ENCODE assay signal across 8 mouse cellular contexts in the genomic region with DNA sequence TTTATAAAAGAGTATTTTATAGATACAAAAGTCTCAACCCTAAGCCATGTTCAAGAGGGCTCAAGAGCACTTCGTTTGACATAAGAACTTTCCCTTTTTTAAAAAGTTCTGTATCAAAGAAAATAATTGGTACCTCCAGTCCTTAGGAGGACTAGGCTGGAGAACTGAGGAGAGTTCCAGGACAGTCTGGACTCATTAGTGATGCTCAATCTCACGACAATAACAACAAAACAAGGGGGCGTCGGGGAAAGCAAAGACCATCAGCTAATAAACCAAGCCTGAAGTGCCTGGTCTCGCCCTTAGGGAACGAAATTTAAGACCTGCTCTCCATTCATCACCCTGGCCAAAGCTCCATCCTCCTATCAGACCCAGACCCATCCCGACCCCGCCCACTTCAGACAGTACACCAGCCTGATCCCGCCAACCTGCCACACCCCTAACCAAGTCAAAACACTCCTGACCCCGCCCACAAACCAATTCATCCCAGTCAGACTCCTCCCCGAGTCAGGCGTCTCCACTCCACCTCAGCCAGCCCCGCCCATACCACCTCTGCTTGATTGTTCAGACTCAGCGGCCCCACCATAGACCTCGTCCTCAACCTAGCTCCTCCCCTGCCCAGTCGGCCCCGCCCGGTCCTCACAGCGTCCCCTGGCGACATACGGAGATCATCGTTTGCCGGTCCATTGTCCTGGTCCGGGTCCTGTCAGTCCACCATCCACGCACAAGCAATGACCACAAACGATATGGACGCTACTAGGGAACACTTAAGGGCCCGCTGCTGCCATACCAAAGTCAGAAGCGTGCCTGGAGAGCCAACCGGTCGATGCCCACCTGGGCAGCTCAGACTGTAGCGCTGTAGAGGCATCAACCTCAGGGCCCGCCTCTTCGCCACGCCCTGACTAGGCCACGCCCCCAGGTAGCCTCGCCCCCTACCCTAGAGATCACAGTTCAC. TPM values are rescaled to one million over a fixed set of nuclear protein-coding genes. Genes with fewer than 3 reads are reported as not detected.
DNase-seq lines count a peak whose midpoint lies in the region; ATAC-seq and TF ChIP-seq lines count a peak whose summit lies in the region.
"Had no signal": no experiment of that assay in that cellular context is flagged by ENCODE, and none has a peak within 500 bp of the region (broad histone marks: within the 10 kb centered on the region; RNA-seq: fewer than 3 reads in every experiment).

No protein-coding gene starts in this region.

- no peaks in the 10 kb centered on the region for H3K36me3 ChIP-seq in intestine, embryonic 16.5 days (ENCODE audit: control insufficient read depth, insufficient read depth, low read length)
- H3K36me3 ChIP-seq in liver, postnatal 0 days (replicated peaks; ENCODE audit: insufficient read depth, low read length) = no peaks in the 10 kb centered on the region
- H3K36me3 ChIP-seq in neural tube, embryonic 12.5 days = no peaks in the 10 kb centered on the region

- TF ChIP-seq EP300 in liver, postnatal 0 days (IDR thresholded peaks at IDR 0.05; ENCODE audit: low read depth) = no peak

- peak overlapping the region; percentile 41 for H3K4me3 ChIP-seq in brown adipose tissue, adult 24 weeks (ENCODE audit: insufficient read depth, low read depth, low read length)
- H3K4me3 ChIP-seq in intestine, embryonic 16.5 days (ENCODE audit: low read length) = peak overlapping the region; percentile 48
- peak overlapping the region; percentile 30 for H3K4me3 ChIP-seq in liver, postnatal 0 days (ENCODE audit: low read depth, low read length)
- peak overlapping the region; percentile 38 for H3K4me3 ChIP-seq in neural tube, embryonic 12.5 days

- peaks cover 4% of the 10 kb centered on the region; the same call in 1 of the 2 replicates for H3K4me1 ChIP-seq in brown adipose tissue, adult 24 weeks (ENCODE audit: control insufficient read depth, insufficient read depth, insufficient read length, low read length)
- no peaks in the 10 kb centered on the region for H3K4me1 ChIP-seq in intestine, embryonic 16.5 days (ENCODE audit: control insufficient read depth, insufficient read depth, low read length)
- H3K4me1 ChIP-seq in liver, postnatal 0 days (ENCODE audit: insufficient read depth) = 0 out of 2 replicates have a peak, but pooled peaks cover 6% of the 10 kb centered on the region
- H3K4me1 ChIP-seq in neural tube, embryonic 12.5 days = 0 out of 2 replicates have a peak, but pooled peaks cover 7% of the 10 kb centered on the region

- H3K9me3 ChIP-seq in intestine, embryonic 16.5 days (ENCODE audit: control insufficient read depth, low read length) = no peaks in the 10 kb centered on the region
- no peaks in the 10 kb centered on the region for H3K9me3 ChIP-seq in liver, postnatal 0 days (ENCODE audit: low read length)
- no peaks in the 10 kb centered on the region for H3K9me3 ChIP-seq in neural tube, embryonic 12.5 days

- peak overlapping the region; percentile 92 for H3K4me2 ChIP-seq in intestine, embryonic 16.5 days (ENCODE audit: low read depth, low read length)
- peak overlapping the region; percentile 73 for H3K4me2 ChIP-seq in liver, postnatal 0 days (ENCODE audit: low read depth, low read length)
- peak overlapping the region; percentile 75 for H3K4me2 ChIP-seq in neural tube, embryonic 12.5 days (replicated peaks)

- peak; percentile 56 for TF ChIP-seq CTCF in liver, postnatal 0 days (IDR thresholded peaks at IDR 0.05; ENCODE audit: low read depth)

- WGBS in intestine, embryonic 16.5 days = 3% methylated on average over 37 of the region's 37 CpGs
- WGBS in liver, postnatal 0 days (ENCODE audit: insufficient replicate concordance) = 4% methylated on average over 37 of the region's 37 CpGs
- WGBS in neural tube, embryonic 12.5 days = 2% methylated on average over 37 of the region's 37 CpGs

- no peak overlapping the region for H3K27ac ChIP-seq in brown adipose tissue, adult 24 weeks (replicated peaks; ENCODE audit: low read depth, low read length)
- H3K27ac ChIP-seq in intestine, embryonic 16.5 days (ENCODE audit: low read length) = no peak overlapping the region
- no peak overlapping the region for H3K27ac ChIP-seq in liver, postnatal 0 days (ENCODE audit: low read depth)
- H3K27ac ChIP-seq in neural tube, embryonic 12.5 days = no peak overlapping the region; the same call in 1 of the 2 replicates

- peak overlapping the region; percentile 46; the same call in 1 of the 2 replicates for H3K9ac ChIP-seq in intestine, embryonic 16.5 days (ENCODE audit: low read depth, low read length)
- H3K9ac ChIP-seq in liver, postnatal 0 days (replicated peaks) = no peak overlapping the region
- peak overlapping the region; percentile 42; the same call in 1 of the 2 replicates for H3K9ac ChIP-seq in neural tube, embryonic 12.5 days

- H3K27me3 ChIP-seq in intestine, embryonic 16.5 days (replicated peaks; ENCODE audit: control insufficient read depth, insufficient read depth, low read length) = no peaks in the 10 kb centered on the region
- H3K27me3 ChIP-seq in liver, postnatal 0 days (ENCODE audit: insufficient read depth, low read length) = no peaks in the 10 kb centered on the region
- no peaks in the 10 kb centered on the region for H3K27me3 ChIP-seq in neural tube, embryonic 12.5 days (replicated peaks)

- peak; percentile 71 for DNase-seq in T-cell, adult 2 months (ENCODE audit: low spot score)
- peak; percentile 82 for DNase-seq in liver, postnatal 0 days
- DNase-seq in yolk sac, embryonic 10.5 days (ENCODE audit: low spot score) = peak; percentile 87

- ATAC-seq in granulocyte monocyte progenitor cell, adult 5-6 weeks (replicated peaks; ENCODE audit: poor library complexity, severe bottlenecking) = peak; percentile 96
- peak; percentile 95 for ATAC-seq in intestine, embryonic 16.5 days
- ATAC-seq in liver, postnatal 0 days = peak; percentile 97
- ATAC-seq in neural tube, embryonic 12.5 days (ENCODE audit: low FRiP score, low read depth) = peak; percentile 94

RNA-seq across cellular contexts. Expression of a gene that starts 35.5 kb away (rescaled TPM):
- not detected in 2 replicates for polyA plus RNA-seq in brown adipose tissue, adult 24 weeks (2012; ENCODE audit: insufficient read depth, insufficient read length, missing spikeins)
- total RNA-seq in granulocyte monocyte progenitor cell, adult 5-6 weeks (2014; fragmentation: Nextera tagmentation) = 2.2 TPM in 1 of 2 replicates, not detected in the other
- total RNA-seq in granulocyte monocyte progenitor cell, adult 5-6 weeks (2017) = 2.8 and 4.7 TPM in 2 replicates
- polyA plus RNA-seq in intestine, embryonic 16.5 days (2015; fragmentation: Nextera tagmentation; extraction: Ambion mirVana) = not detected in 2 replicates
- 4.9 and 7.0 TPM in 2 replicates for polyA plus RNA-seq in liver, postnatal 0 days (2015; fragmentation: Nextera tagmentation; extraction: Ambion mirVana)
- 0.15 TPM in 1 of 2 replicates, not detected in the other for polyA plus RNA-seq in neural tube, embryonic 12.5 days (2016; fragmentation: Nextera tagmentation; extraction: Ambion mirVana)
- total RNA-seq: left cerebral cortex, postnatal 10 days had no signal

RNA-seq across cellular contexts. Expression of a gene that starts 39.7 kb away (rescaled TPM):
- 7.5 and 7.9 TPM in 2 replicates for polyA plus RNA-seq in brown adipose tissue, adult 24 weeks (2012; ENCODE audit: insufficient read depth, insufficient read length, missing spikeins)
- 5.2 and 5.4 TPM in 2 replicates for total RNA-seq in granulocyte monocyte progenitor cell, adult 5-6 weeks (2014; fragmentation: Nextera tagmentation)
- 4.2 and 6.3 TPM in 2 replicates for total RNA-seq in granulocyte monocyte progenitor cell, adult 5-6 weeks (2017)
- 3.6 and 4.3 TPM in 2 replicates for polyA plus RNA-seq in intestine, embryonic 16.5 days (2015; fragmentation: Nextera tagmentation; extraction: Ambion mirVana)
- 17.2 and 18.2 TPM in 2 replicates for polyA plus RNA-seq in liver, postnatal 0 days (2015; fragmentation: Nextera tagmentation; extraction: Ambion mirVana)
- polyA plus RNA-seq in neural tube, embryonic 12.5 days (2016; fragmentation: Nextera tagmentation; extraction: Ambion mirVana) = 0.50 and 0.85 TPM in 2 replicates

RNA-seq across cellular contexts. Expression of a gene that starts 39.8 kb away (rescaled TPM):
- polyA plus RNA-seq in brown adipose tissue, adult 24 weeks (2012; ENCODE audit: insufficient read depth, insufficient read length, missing spikeins) = 10.2 and 13.9 TPM in 2 replicates
- total RNA-seq in granulocyte monocyte progenitor cell, adult 5-6 weeks (2014; fragmentation: Nextera tagmentation) = 8.5 and 9.6 TPM in 2 replicates
- 8.7 and 11.8 TPM in 2 replicates for total RNA-seq in granulocyte monocyte progenitor cell, adult 5-6 weeks (2017)
- 4.5 and 4.6 TPM in 2 replicates for polyA plus RNA-seq in intestine, embryonic 16.5 days (2015; fragmentation: Nextera tagmentation; extraction: Ambion mirVana)
- polyA plus RNA-seq in liver, postnatal 0 days (2015; fragmentation: Nextera tagmentation; extraction: Ambion mirVana) = 42.4 and 43.7 TPM in 2 replicates
- 2.0 TPM in 2 replicates for polyA plus RNA-seq in neural tube, embryonic 12.5 days (2016; fragmentation: Nextera tagmentation; extraction: Ambion mirVana)
